Mouse (Mus musculus) left cerebral cortex, adult 2 months (tissue): ENCODE measurements at regions not wholly inside any gene's neighbourhood (a gene's known extent, or its start where the extent isn't known, plus 50 kb on each side); places are given as distances from the start of the nearest gene placed in this dataset.

Experiments used
- DNase-seq, 2 experiments: peaks; one replicate each; pipeline ENCODE4 v3.0.0; 2021 to 2022; ENCODE audit warnings: low spot score in 2 of 2, mixed read lengths in 1 of 2; ENCODE audit errors: extremely low spot score in 1 of 2
- H3K27ac ChIP-seq: fragments of 200-600 bp; 2 replicates; pipeline ENCODE4 v1.8.1; 2022
- H3K4me3 ChIP-seq: fragments of 200-600 bp; 2 replicates; pipeline ENCODE4 v1.8.1; 2022
- CTCF ChIP-seq: fragments of 200-600 bp; IDR thresholded peaks from 2 replicates; pipeline ENCODE4 v1.8.1; 2022; ENCODE audit warnings: antibody characterized with exemption, mild to moderate bottlenecking, moderate library complexity
- intact Hi-C: fragments of 180-260 bp; cut with DNase I; formaldehyde crosslinking; loops from one replicate; pipeline ENCODE4 v1.15.1; 2025

- H3K27ac ChIP-seq = no peak overlapping the region
- peak; percentile 94 for TF ChIP-seq CTCF
These were observed 84.4 kb upstream of the Bace2 start for GRCm38 (mm10) chr16:97272035-97272631.

GRCm38 (mm10) chr16:97278913-97279312 is 77.6 kb upstream of the Bace2 start:
- no peak for TF ChIP-seq CTCF
- no peak for DNase-seq
- Histone ChIP-seq H3K27ac (no peak overlapping the region), H3K4me3 (no peak overlapping the region)
- intact Hi-C loops = no loop called here

More at GRCm38 (mm10) chr16:97272035-97272631, 84.4 kb upstream of the Bace2 start:
- peak overlapping the region; percentile 37 for H3K4me3 ChIP-seq
- intact Hi-C loops = loop anchor here (1.0 to 2.0 kb wide), 2 partner anchors 104 to 419 kb away; no protein-coding TSS in a partner anchor
- peak; percentile 79 to 89 for DNase-seq

GRCm38 (mm10) chr16:97281615-97282110 is 74.9 kb upstream of the Bace2 start:
- intact Hi-C loops = no loop called here
- H3K4me3 ChIP-seq = no peak overlapping the region
- H3K27ac ChIP-seq = no peak overlapping the region
- no peak for TF ChIP-seq CTCF
- DNase-seq = no peak

- H3K4me3 ChIP-seq = no peak overlapping the region
- DNase-seq = no peak
- intact Hi-C loops = no loop called here
- TF ChIP-seq CTCF = no peak
- H3K27ac ChIP-seq = no peak overlapping the region
These were observed 73.6 kb upstream of the Bace2 start for GRCm38 (mm10) chr16:97282943-97283342.

- intact Hi-C loops = loop anchor here (1.0 to 5.0 kb wide), 7 partner anchors 74 to 594 kb away; partner anchors contain the start of gene Dscam
- TF ChIP-seq CTCF = no peak
- peak; percentile 37 to 39 for DNase-seq
- no peak overlapping the region for H3K4me3 ChIP-seq
- H3K27ac ChIP-seq = peak overlapping the region; percentile 67; the same call in 1 of the 2 replicates
These were observed 70.6 kb upstream of the Bace2 start for GRCm38 (mm10) chr16:97285886-97286447.

GRCm38 (mm10) chr16:97286717-97287116 is 69.8 kb upstream of the Bace2 start:
- TF ChIP-seq CTCF = no peak
- Histone ChIP-seq H3K4me3 (no peak overlapping the region), H3K27ac (peak overlapping the region; percentile 67; the same call in 1 of the 2 replicates)
- DNase-seq = peak; percentile 33 to 56
- intact Hi-C loops = loop anchor here (1.0 to 5.0 kb wide), 7 partner anchors 74 to 594 kb away; partner anchors contain the start of gene Dscam

- intact Hi-C loops = loop anchor here (5.0 kb wide), 5 partner anchors 76 to 596 kb away; partner anchors contain the start of gene Dscam
- Histone ChIP-seq H3K4me3 (no peak overlapping the region), H3K27ac (peak overlapping the region; percentile 40; the same call in 1 of the 2 replicates)
- no peak for TF ChIP-seq CTCF
- peak; percentile 73 to 76 for DNase-seq
These were observed 67.9 kb upstream of the Bace2 start for GRCm38 (mm10) chr16:97288634-97289033.

- no peak overlapping the region for H3K4me3 ChIP-seq
- intact Hi-C loops = loop anchor here (2.0 to 10.0 kb wide), 3 partner anchors 396 to 610 kb away; no protein-coding TSS in a partner anchor
- H3K27ac ChIP-seq = no peak overlapping the region
- TF ChIP-seq CTCF = no peak
- no peak for DNase-seq
These were observed 64.0 kb upstream of the Bace2 start for GRCm38 (mm10) chr16:97292484-97293048.

- Histone ChIP-seq H3K27ac (no peak overlapping the region), H3K4me3 (no peak overlapping the region)
- peak; percentile 97 for TF ChIP-seq CTCF
- intact Hi-C loops = loop anchor here (2.0 to 10.0 kb wide), 3 partner anchors 396 to 611 kb away; no protein-coding TSS in a partner anchor
- DNase-seq = peak; percentile 66 to 73
These were observed 63.3 kb upstream of the Bace2 start for GRCm38 (mm10) chr16:97293273-97293672.

GRCm38 (mm10) chr16:97297140-97297539 is 59.4 kb upstream of the Bace2 start:
- Histone ChIP-seq H3K27ac (no peak overlapping the region), H3K4me3 (no peak overlapping the region)
- intact Hi-C loops = loop anchor here (10.0 kb wide), 1 partner anchor 502 kb away; no protein-coding TSS in a partner anchor
- no peak for DNase-seq
- TF ChIP-seq CTCF = no peak

- intact Hi-C loops = no loop called here
- no peak overlapping the region for H3K27ac ChIP-seq
- no peak overlapping the region for H3K4me3 ChIP-seq
- DNase-seq = no peak
- peak; percentile 18 for TF ChIP-seq CTCF
These were observed 52.3 kb upstream of the Bace2 start for GRCm38 (mm10) chr16:97304156-97304735.
